Mouse (Mus musculus): Measurements from ENCODE around the gene Dnase2a.

DNA sequence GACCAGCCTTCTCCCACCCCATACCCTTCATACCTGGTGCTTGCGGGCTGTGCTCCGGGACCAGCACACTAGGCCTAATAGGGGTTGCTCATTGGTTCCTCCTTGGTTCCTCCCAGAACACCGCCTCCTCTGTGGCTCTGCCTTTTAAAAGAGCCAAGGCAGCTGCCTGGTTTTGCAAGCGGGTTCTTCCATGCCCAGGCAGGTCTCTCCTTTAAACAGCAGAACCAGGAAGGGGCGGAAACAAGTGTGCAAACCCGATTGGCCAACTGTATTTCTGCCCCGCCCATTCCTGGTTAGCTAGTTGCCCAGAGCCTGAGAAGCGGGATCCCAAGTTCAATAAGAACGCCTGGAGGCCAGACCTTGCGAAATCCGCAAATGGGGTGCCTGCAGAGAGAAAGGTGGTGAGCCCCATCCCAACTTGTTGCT is 14.6 kb upstream of the Dnase2a start, which contains the start of gene Gcdh:
- TF ChIP-seq CTCF (IDR thresholded peaks at IDR 0.05) (no peak), EP300 (IDR thresholded peaks at IDR 0.05) (peak; percentile 83)

Measured in lung, postnatal 0 days (tissue).